Mouse (Mus musculus) spleen, adult 12 weeks (tissue): Measurements from ENCODE around the gene Teddm1a.
A peak's percentile ranks its signal among the peaks of the same experiment; 100 is the strongest.

ENCODE experiments used
- DNase-seq: peaks from one replicate; pipeline ENCODE4 v3.0.0; 2022; ENCODE audit warnings: low spot score

Teddm1a gene

DNA sequence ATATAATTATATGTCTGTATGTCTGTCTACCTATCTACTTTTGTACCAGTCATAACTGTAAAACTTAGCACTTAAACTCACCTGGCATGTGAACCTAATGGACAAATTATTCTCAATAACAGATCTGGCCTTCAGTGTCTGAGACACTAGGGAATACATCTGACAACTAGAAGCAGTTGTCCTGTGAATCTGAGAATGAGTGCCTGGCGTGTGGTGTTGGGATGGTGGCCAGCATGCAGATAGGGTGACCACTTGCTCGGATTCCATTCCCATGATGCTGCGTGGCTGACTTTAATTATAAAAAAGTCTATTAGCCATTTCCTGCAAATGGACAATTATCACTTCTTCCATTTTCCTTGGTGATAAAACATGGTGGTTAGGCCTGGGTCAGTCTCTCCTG, 14.3 kb downstream of the Teddm1a start:
- DNase-seq: no peak

DNA sequence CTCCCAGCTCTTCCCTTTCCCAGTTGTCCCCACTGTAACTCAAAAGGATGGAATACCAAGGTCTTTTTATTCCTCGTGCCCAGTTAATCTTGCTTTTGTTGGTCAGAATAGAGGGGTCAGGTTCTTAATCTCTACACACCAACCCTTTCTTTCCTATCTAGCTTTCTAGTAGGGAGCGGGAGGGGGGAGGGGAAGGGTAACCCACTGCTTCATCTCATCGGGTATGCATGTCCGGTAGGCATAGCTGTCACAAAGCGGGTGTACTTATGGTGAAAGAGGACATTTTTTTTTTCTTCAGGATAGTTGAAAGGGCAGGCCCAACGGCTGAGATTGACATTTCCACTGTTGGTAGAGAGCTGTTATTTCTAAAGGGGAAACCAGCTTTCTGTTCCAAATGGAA, 16.7 kb downstream of the Teddm1a start:
- DNase-seq: no peak

DNA sequence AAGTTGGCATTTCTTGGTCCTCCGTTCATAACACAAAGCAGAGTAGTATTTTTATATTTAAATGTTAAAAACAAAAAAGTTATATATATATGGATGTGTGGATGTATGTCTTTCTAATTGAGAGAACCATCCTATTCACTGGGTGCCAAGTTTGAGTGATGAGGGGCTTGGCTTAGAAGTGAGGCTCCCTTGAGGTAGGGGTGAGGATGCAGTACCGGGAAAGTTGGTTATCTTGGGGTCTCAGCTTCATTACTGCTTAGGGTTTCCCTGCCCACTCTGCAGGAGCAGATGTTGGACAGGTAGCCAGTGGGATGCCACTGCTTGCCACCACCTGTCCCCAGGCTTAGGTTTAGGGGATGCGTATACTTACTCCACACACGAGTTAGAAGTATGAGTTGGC, 17.2 kb downstream of the Teddm1a start:
- DNase-seq: no peak

DNA sequence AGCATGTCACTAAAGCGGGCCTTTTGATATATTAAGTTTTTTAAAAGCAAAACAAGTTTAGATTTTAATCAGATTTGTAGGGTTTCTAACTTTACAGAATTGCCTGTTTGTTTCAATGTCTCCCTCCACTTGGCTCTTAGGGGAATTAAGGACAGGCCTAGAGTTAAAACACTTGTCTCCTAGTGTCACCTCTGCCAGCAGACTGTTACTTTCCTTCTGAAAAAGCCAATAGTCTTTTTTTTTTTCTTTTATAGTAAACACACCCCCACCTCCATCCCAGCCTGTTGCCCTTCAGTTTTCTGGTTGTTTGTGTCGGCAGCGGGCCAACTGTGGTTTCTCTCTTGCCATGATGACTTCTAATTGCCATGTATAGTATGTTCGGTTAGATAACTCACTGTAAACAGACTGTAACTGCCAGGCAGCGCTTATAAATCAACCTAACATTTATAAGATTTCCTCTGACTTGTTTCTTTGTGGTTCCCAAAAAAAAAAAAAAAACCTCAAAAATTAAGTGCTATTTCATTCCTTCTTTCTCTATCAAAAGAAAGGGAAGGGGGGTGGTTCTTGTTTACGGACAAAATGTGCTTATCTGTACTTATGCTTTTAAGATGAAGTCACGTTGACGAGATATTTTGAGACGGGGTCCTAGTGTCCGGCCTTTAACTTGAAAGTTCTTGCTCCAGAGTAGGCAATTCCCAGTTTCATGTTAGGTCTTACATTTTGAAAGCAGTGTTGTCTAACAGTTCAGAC, 17.8 kb downstream of the Teddm1a start:
- peak; percentile 48 for DNase-seq

DNA sequence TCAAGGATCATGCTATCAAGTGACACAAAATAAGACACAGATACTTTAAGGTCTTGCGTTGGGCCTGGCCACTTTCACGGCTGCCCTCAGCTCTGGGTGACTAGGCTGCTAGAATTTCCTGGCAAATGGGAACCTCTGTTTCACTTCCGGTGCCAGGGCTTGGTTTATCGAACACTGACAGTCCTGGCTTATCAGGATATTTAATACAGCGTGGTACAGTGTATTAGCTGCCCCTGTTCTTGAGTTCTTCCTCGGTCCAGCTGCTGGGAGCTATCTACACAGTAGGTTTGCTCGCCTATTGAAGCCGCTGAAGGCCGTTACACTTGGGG, 18.4 kb downstream of the Teddm1a start:
- peak; percentile 28 for DNase-seq

DNA sequence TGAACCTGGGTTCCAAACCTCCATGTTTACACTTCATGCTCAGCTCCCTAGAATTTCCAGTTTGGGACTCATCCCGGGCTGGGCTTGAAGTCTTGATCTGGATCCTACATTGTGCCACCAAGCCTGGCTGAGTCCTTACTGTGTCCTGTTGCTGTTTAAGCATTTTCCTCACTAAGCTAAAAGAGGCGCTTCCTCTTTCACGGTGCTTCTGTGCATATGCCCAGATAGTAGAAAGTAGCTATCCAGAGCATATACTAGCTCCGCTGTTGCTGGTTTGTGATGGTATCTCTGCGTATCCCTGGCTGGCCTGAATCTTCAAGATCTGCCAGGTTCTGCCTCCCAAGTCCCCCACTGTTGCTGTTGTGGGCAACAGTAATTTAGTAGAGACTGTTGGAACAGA, 18.9 kb downstream of the Teddm1a start:
- DNase-seq: no peak

DNA sequence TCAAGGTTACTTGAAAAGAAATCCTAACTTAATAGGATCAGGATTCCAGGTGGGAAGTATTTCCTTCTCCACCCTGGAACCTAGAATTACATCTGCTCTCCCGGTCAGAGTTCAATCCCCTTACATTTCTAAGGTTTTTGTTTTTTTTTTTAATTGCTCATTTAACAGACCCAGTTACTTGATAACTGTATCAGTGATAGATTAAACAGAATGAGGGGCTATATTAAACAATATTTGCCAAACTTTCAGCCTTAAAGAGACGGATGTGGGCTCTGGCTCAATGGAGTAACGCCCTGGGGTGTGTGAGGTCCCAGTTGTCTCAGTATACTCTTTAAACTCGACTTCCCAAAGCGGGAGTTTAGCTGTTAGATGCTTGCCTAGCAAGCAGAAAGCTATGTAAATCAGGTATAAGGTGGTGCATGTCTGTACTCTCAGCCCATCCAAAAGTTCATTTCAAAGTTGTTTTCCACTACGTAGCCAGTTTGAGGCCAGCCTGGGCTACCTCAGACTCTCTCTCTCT, 19.8 kb downstream of the Teddm1a start:
- no peak for DNase-seq

DNA sequence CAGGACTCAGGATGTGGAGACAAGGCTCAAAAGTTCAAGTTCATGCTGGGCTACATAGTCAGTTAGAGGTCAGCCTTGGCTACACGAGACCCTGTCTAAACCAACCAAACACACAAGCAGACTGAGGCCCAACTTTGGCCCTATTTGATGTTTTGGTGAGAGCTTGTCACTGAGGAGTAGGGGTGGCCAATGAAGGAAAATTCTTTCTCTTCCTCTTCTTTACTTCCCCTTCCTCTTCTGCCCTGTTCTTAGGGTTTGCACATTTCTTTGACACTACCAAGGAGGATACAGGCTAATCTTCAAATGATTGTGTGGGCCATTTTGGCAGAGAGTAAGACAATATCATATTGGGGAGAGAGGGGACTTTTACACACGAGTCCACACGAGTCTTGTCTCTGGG, 22.3 kb downstream of the Teddm1a start:
- no peak for DNase-seq

DNA sequence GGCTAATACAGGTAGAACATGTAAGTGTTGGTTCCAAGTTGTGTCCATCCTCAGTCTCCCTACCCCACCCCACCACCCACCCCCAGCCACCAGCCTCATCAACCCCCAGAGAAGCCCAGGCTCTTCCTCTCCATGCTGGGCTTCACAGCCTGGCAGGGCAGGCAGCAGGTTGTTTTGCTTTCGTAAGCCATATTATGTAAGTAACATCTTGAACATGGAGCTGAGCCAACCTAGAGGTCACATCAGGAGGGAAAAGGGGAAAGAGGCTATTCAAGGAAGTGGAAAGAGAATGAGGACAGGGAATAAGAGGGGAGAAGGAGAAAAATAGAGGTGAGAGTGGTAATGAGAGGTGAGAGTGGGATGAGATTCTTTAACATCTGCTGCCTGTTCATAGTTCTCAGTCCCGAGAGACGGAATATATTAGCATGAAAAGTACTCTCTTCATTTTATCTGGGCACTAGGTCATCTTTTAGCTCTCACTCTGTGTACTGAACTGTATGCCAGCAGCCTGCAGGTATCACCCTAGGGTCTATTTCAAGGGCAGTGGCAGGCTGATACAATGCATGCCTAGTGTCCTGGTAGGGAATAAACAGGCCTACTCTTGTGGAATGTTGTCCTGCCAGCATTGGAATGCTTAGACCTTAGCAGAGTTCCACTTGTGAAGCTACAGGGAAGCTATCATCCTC, 27.1 kb downstream of the Teddm1a start:
- DNase-seq: no peak

DNA sequence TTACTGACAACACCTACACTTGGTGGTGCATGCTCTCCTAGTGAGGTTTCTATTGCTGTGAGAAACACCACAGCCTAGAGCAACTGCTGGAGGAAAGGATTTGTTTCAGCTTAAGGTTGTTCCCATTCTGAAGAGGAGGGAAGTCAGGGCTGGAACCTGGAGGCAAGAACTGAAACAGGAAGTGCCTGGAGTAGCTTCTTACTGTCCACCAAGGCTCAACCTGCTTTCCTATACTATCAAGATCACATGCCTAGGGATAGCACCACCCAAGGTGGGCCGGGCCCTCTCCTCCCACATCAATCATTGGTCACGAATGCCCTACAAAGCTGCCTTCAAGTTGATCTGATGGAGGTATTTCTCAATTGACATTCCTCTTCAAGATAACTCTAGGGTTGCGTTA, 30.1 kb downstream of the Teddm1a start:
- DNase-seq: no peak

DNA sequence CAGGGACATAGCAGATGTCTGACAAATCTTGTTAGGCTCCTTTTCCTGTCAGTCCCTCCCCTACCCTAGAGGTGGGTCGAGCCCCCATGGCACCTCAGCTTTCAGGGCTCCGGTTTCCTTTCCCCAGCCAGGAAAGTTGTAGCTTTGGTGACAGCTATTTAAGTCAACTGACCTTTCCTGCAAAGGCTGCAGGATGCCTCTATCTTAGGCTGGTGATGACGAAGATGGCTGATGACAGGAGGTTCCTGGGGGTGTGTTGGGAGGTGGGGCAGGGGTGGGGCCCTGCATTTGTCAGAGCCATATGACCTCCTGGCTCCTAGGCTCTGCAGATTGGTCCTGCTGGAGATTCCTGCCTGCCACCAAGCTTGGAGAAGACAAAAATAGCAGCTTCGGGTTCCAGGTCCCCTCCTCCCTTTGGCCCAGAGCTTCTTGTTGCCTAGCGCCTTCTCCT, 31.1 kb downstream of the Teddm1a start:
- DNase-seq: no peak

DNA sequence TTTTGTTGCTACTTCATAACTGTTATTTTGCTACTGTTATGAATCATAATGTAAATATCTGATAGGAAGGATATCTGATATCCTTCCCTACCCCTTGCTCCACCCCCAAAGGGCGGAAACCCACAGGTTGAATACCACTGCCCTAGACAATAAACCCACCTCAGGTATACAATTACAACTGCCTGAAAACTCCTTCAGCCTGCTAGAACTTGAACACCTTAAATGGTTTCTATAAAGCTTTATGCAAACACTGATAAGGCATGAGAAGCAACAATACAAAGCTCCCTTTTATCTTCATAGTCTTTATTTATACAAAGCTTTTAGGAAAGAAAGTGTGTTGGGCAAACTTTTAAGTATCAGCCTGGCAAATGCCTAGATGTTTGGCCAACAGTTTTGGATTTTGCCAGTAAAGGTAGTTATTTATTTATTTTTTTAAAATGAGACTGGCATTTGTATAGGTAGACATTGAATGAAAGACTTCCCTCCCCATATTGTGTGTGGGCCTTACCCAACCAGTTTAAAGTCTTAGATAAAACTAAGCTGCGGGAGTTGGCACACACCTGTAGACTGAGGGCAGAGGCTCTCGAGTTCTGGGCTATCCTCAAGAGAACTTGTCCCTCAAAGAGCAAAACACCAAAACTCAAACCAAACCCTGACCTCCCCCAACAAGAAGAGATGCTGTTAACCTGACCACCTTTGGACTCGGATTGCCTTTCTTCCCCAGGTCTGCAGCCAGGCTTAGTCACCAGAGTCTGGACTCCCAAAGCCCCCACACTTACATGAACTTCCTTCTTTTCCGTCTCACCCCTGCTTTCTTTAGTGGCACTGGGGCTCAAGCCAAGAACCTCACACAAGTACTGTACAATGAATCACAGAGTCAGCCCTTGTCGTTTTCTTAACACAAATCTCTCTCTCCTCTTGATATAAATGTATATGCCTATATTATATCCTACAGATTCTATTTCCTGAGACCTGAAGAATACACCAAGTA, 33.1 kb downstream of the Teddm1a start:
- DNase-seq: no peak

DNA sequence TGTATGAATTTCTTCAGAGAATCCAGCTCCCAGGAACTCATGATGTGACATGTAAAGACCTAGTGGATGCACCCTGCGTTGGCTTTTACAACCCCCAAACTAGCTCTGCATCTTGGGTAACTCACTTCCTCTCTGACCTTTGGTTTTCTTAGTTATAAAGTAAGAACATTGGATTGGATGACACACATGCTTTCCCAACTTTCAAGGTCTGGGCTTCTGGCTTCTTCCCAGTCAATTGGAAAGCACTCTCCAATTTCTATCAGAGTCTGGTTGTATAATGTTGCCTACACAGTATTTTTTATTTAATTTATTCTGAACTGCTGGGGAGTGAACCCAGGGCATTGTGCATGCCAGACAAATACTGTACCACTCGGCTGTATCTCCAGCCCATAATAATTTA, 38.9 kb downstream of the Teddm1a start:
- DNase-seq: no peak

DNA sequence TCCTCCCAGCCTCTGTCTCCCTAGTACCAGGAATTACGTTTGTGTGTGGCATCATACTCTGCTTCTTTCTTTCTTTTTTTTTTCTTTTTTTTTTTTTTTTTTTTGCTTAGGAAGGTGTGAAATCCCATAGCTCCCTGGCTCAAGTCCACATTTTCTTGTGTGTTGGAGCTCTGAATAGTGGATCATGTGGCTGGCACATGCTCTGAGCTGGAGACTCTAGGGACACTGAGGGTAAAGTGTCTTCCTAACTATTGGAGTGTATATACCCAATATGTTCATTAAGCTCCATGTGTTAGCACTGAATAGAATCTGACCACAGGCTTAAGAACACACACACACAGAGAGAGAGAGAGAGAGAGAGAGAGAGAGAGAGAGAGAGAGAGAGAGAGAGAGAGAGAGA, 42.2 kb downstream of the Teddm1a start:
- DNase-seq: no peak

DNA sequence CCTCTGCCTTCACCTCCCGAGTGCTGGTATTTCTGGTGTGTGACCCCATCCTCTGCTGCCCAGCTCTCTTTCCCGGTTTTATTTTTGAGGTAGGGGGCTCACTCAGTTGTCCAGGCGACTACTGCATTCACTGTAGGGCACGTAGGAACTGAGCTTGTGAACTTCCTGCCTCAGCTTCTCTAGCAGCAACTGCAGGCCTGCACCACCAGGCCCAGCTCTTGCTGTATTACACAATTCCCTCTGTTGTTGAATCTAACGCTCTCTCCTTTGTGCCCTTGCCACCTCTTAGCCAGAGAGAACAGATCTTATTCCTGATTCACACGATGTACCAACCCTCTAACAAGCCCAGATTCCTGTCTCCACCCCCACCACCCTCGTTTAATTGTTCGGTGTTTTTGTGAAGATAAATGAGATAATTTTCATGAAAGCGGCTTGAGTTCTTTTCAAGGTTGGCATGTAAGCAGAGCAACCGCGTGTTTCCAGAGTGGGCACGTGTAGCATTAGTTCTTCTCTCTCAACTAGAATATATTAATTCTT, 44.4 kb downstream of the Teddm1a start:
- DNase-seq: no peak

DNA sequence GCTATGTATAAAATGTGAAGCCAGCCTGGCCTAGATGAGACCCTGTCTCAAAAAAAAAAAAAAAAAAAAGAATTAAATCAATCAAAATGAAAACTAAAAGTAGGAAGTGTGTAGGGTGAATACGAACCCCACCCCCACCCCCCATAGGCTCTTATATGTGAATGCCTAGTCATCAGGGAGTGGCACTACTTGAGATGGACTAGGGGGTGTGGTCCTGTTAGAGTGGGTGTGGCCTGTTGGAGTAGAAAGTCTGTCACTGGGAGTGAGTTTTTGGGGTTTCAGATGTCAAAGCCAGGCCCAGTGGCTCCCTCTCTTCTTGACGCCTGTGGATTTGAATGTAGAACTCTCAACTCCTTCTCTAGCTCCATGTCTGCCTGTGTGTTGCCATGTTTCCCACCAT, 45.5 kb downstream of the Teddm1a start:
- no peak for DNase-seq

DNA sequence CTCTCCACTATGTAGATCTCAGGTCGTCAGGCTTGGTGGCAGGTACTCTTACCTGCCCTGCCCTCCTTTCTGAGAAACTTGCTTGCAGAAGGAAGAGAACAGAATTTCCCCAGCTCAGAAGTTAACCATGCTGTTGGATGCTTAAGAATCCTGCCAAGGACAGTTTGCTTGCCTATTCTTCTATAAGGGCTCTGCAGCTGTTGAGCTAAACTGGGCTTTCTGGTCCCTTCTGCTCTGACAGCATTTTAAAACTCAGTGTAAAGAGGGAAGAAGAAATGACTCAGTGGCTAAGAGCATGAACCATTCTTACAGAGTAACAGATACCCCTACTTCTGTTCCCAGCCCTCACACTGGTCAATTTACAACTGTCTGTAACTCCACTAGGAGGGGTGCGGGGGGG, 49.4 kb downstream of the Teddm1a start:
- DNase-seq: no peak
